Mouse (Mus musculus): ENCODE results near the gene Mfap3. TPM values are rescaled to one million over a fixed set of nuclear protein-coding genes. Genes with fewer than 3 reads are reported as not detected.

Gene Mfap3
- 0.84 and 0.86 TPM in 2 replicates for polyA plus RNA-seq (2012)

GRCm38 (mm10) chr11:57518091-57518750, at the start of gene Mfap3, which contains the start of gene Fam114a2:
Gene Mfap3 (plus strand): TSS chr11:57518664.
Gene Fam114a2 (minus strand): TSS chr11:57518617.
- no peak for TF ChIP-seq GATA1 (IDR thresholded peaks at IDR 0.05; ENCODE audit: low read length)

- TF ChIP-seq GATA1 (IDR thresholded peaks at IDR 0.05; ENCODE audit: low read length): no peak
These were observed 49.8 kb upstream of the Mfap3 start for GRCm38 (mm10) chr11:57468706-57469105.

- TF ChIP-seq GATA1 (IDR thresholded peaks at IDR 0.05; ENCODE audit: low read length): no peak
These were observed 48.4 kb upstream of the Mfap3 start for GRCm38 (mm10) chr11:57470056-57470455.

- no peak for TF ChIP-seq GATA1 (IDR thresholded peaks at IDR 0.05; ENCODE audit: low read length)
These were observed 47.5 kb upstream of the Mfap3 start for GRCm38 (mm10) chr11:57470979-57471378.

GRCm38 (mm10) chr11:57474296-57474941, 44.0 kb upstream of the Mfap3 start:
- no peak for TF ChIP-seq GATA1 (IDR thresholded peaks at IDR 0.05; ENCODE audit: low read length)

GRCm38 (mm10) chr11:57475119-57475518, 43.3 kb upstream of the Mfap3 start:
- TF ChIP-seq GATA1 (IDR thresholded peaks at IDR 0.05; ENCODE audit: low read length): no peak

- TF ChIP-seq GATA1 (IDR thresholded peaks at IDR 0.05; ENCODE audit: low read length): no peak
These were observed 40.4 kb upstream of the Mfap3 start for GRCm38 (mm10) chr11:57478077-57478476.

- no peak for TF ChIP-seq GATA1 (IDR thresholded peaks at IDR 0.05; ENCODE audit: low read length)
These were observed 30.0 kb upstream of the Mfap3 start for GRCm38 (mm10) chr11:57488436-57488835.

- no peak for TF ChIP-seq GATA1 (IDR thresholded peaks at IDR 0.05; ENCODE audit: low read length)
These were observed 21.9 kb upstream of the Mfap3 start for GRCm38 (mm10) chr11:57496462-57497039.

- TF ChIP-seq GATA1 (IDR thresholded peaks at IDR 0.05; ENCODE audit: low read length): no peak
These were observed 20.8 kb upstream of the Mfap3 start for GRCm38 (mm10) chr11:57497701-57498100.

GRCm38 (mm10) chr11:57498215-57498614, 20.2 kb upstream of the Mfap3 start:
- TF ChIP-seq GATA1 (IDR thresholded peaks at IDR 0.05; ENCODE audit: low read length): no peak

- no peak for TF ChIP-seq GATA1 (IDR thresholded peaks at IDR 0.05; ENCODE audit: low read length)
These were observed 15.3 kb upstream of the Mfap3 start for GRCm38 (mm10) chr11:57503155-57503554.

GRCm38 (mm10) chr11:57506899-57507298, 11.6 kb upstream of the Mfap3 start:
- no peak for TF ChIP-seq GATA1 (IDR thresholded peaks at IDR 0.05; ENCODE audit: low read length)

- no peak for TF ChIP-seq GATA1 (IDR thresholded peaks at IDR 0.05; ENCODE audit: low read length)
These were observed 3.2 kb upstream of the Mfap3 start for GRCm38 (mm10) chr11:57515218-57515617.

GRCm38 (mm10) chr11:57516946-57517441, 1.5 kb upstream of the Mfap3 start:
- TF ChIP-seq GATA1 (IDR thresholded peaks at IDR 0.05; ENCODE audit: low read length): no peak

- no peak for TF ChIP-seq GATA1 (IDR thresholded peaks at IDR 0.05; ENCODE audit: low read length)
These were observed 286 bp downstream of the Mfap3 start for GRCm38 (mm10) chr11:57518751-57519148.

Data from G1E-ER4 (cell line).